Mouse (Mus musculus): ENCODE measurements at regions not wholly inside any gene's neighbourhood (a gene's known extent, or its start where the extent isn't known, plus 50 kb on each side); places are given as distances from the start of the nearest gene placed in this dataset.
A peak's percentile ranks its signal among the peaks of the same experiment; 100 is the strongest.

- DNase-seq (ENCODE audit: low read depth, low spot score), result peak; percentile 90
Measured at GRCm38 (mm10) chr19:15800856-15801706, 146.1 kb downstream of the Psat1 start.

GRCm38 (mm10) chr19:15796466-15796865 is 150.7 kb downstream of the Psat1 start:
- no peak for DNase-seq (ENCODE audit: low read depth, low spot score)

- no peak for DNase-seq (ENCODE audit: low read depth, low spot score)
Measured at GRCm38 (mm10) chr19:15791942-15792341, 155.2 kb downstream of the Psat1 start.

- DNase-seq (ENCODE audit: low read depth, low spot score), result no peak
Measured at GRCm38 (mm10) chr19:15791264-15791913, 155.7 kb downstream of the Psat1 start.

- DNase-seq (ENCODE audit: low read depth, low spot score), result no peak
Measured at GRCm38 (mm10) chr19:15790620-15791263, 156.4 kb downstream of the Psat1 start.

GRCm38 (mm10) chr19:15789741-15790140 is 157.4 kb downstream of the Psat1 start:
- DNase-seq (ENCODE audit: low read depth, low spot score), result no peak

- no peak for DNase-seq (ENCODE audit: low read depth, low spot score)
Measured at GRCm38 (mm10) chr19:15784644-15785043, 162.5 kb downstream of the Psat1 start.

GRCm38 (mm10) chr19:15769651-15770050 is 177.5 kb downstream of the Psat1 start:
- no peak for DNase-seq (ENCODE audit: low read depth, low spot score)

- DNase-seq (ENCODE audit: low read depth, low spot score), result no peak
Measured at GRCm38 (mm10) chr19:15761086-15761485, 186.1 kb downstream of the Psat1 start.

- DNase-seq (ENCODE audit: low read depth, low spot score), result no peak
Measured at GRCm38 (mm10) chr19:15745026-15745777, 201.9 kb downstream of the Psat1 start.

- DNase-seq (ENCODE audit: low read depth, low spot score), result no peak
Measured at GRCm38 (mm10) chr19:15736200-15736599, 210.9 kb downstream of the Psat1 start.

GRCm38 (mm10) chr19:15726785-15727406 is 220.2 kb downstream of the Psat1 start:
- DNase-seq (ENCODE audit: low read depth, low spot score), result no peak

GRCm38 (mm10) chr19:15692379-15693023 is 254.6 kb downstream of the Psat1 start:
- peak; percentile 14 for DNase-seq (ENCODE audit: low read depth, low spot score)

GRCm38 (mm10) chr19:15669996-15670395 is 277.1 kb downstream of the Psat1 start:
- DNase-seq (ENCODE audit: low read depth, low spot score), result peak; percentile 39

GRCm38 (mm10) chr19:15669541-15669940 is 277.6 kb downstream of the Psat1 start:
- no peak for DNase-seq (ENCODE audit: low read depth, low spot score)

- DNase-seq (ENCODE audit: low read depth, low spot score), result no peak
Measured at GRCm38 (mm10) chr19:15668624-15669016, 278.5 kb downstream of the Psat1 start.

GRCm38 (mm10) chr19:15667889-15668623 is 279.1 kb downstream of the Psat1 start:
- DNase-seq (ENCODE audit: low read depth, low spot score), result peak; percentile 44

GRCm38 (mm10) chr19:15663659-15664255 is 283.4 kb downstream of the Psat1 start:
- DNase-seq (ENCODE audit: low read depth, low spot score), result no peak

GRCm38 (mm10) chr19:15658611-15659010 is 288.5 kb downstream of the Psat1 start:
- no peak for DNase-seq (ENCODE audit: low read depth, low spot score)

GRCm38 (mm10) chr19:15657846-15658245 is 289.3 kb downstream of the Psat1 start:
- DNase-seq (ENCODE audit: low read depth, low spot score), result no peak

Measured in brain, adult 2 months (tissue).